Mouse (Mus musculus) testis, adult 10 weeks (tissue): ENCODE results near the gene Olfr1199. TPM values are rescaled to one million over a fixed set of nuclear protein-coding genes. Genes with fewer than 3 reads are reported as not detected.

ENCODE experiments used
- polyA plus RNA-seq: library from polyadenylated mRNA; stranded (reverse); fragments of 350-450 nt; fragmentation: Illumina TruSeq; extraction: RNeasy Lipid Tissue Mini Kit (QIAGEN cat#74804); gene quantifications from one replicate; pipeline ENCODE4 v1.2.3, GENCODE M21; 2014; ENCODE audit warnings: low read depth, low replicate concordance

Gene Olfr1199
- polyA plus RNA-seq = not detected

GRCm38 (mm10) chr2:88760369-88760768 is at the start of gene Olfr1199:
Gene Olfr1199 (minus strand): TSS chr2:88760469.

GRCm38 (mm10) chr2:88792736-88793135 is 32.5 kb upstream of the Olfr1199 start, which contains the start of gene Olfr1201:
Gene Olfr1201 (plus strand): TSS chr2:88793036.

GRCm38 (mm10) chr2:88770388-88770787 is 10.1 kb upstream of the Olfr1199 start, which contains the start of gene Olfr1200:
Gene Olfr1200 (minus strand): TSS chr2:88770488.

GRCm38 (mm10) chr2:88751270-88751669 is 9.0 kb downstream of the Olfr1199 start, which contains the start of gene Olfr1198:
Gene Olfr1198 (minus strand): TSS chr2:88751370.

GRCm38 (mm10) chr2:88732266-88732665 is 28.0 kb downstream of the Olfr1199 start, which contains the start of gene Olfr1197:
Gene Olfr1197 (minus strand): TSS chr2:88732366.

GRCm38 (mm10) chr2:88704497-88704896 is 55.8 kb downstream of the Olfr1199 start, which contains the start of gene Olfr1196:
Gene Olfr1196 (minus strand): TSS chr2:88704597.

Other genes with a start within 250 kb of the Olfr1199 start
- not detected for gene Olfr1186, start 241.9 kb downstream of the Olfr1199 start, polyA plus RNA-seq
- not detected for gene Olfr1188, start 203.5 kb downstream of the Olfr1199 start, polyA plus RNA-seq
- gene Olfr1189, start 174.0 kb downstream of the Olfr1199 start, polyA plus RNA-seq = not detected
- gene Olfr1191-ps1, start 119.9 kb downstream of the Olfr1199 start, polyA plus RNA-seq = 0.07 TPM
- gene Olfr1192-ps1, start 112.0 kb downstream of the Olfr1199 start, polyA plus RNA-seq = 0.20 TPM
- 0.24 TPM for gene Olfr1193, start 84.8 kb downstream of the Olfr1199 start, polyA plus RNA-seq
- not detected for gene Olfr1195, start 71.3 kb downstream of the Olfr1199 start, polyA plus RNA-seq
- gene Olfr1196, start 55.9 kb downstream of the Olfr1199 start, polyA plus RNA-seq = not detected
- gene Olfr1197, start 28.1 kb downstream of the Olfr1199 start, polyA plus RNA-seq = not detected
- gene Olfr1198, start 9.1 kb downstream of the Olfr1199 start, polyA plus RNA-seq = not detected
- not detected for gene Olfr1200, start 10.0 kb upstream of the Olfr1199 start, polyA plus RNA-seq
- gene Olfr1201, start 32.6 kb upstream of the Olfr1199 start, polyA plus RNA-seq = not detected
- gene Olfr1202, start 54.0 kb upstream of the Olfr1199 start, polyA plus RNA-seq = not detected
- not detected for gene Olfr1205, start 69.3 kb upstream of the Olfr1199 start, polyA plus RNA-seq
- gene Olfr1204, start 88.8 kb upstream of the Olfr1199 start, polyA plus RNA-seq = not detected
- gene Olfr1206, start 102.8 kb upstream of the Olfr1199 start, polyA plus RNA-seq = not detected
- not detected for gene Olfr1208, start 141.8 kb upstream of the Olfr1199 start, polyA plus RNA-seq
- gene Olfr1209, start 154.7 kb upstream of the Olfr1199 start, polyA plus RNA-seq = not detected
- not detected for gene Olfr1211, start 177.6 kb upstream of the Olfr1199 start, polyA plus RNA-seq
- gene Olfr1212, start 193.5 kb upstream of the Olfr1199 start, polyA plus RNA-seq = not detected
- not detected for gene Gm13762, start 219.8 kb upstream of the Olfr1199 start, polyA plus RNA-seq
- gene Olfr1214, start 232.2 kb upstream of the Olfr1199 start, polyA plus RNA-seq = not detected
- not detected for gene Olfr1215, start 246.5 kb upstream of the Olfr1199 start, polyA plus RNA-seq